Mouse (Mus musculus): ENCODE results near the gene Fam180a. TPM values are rescaled to one million over a fixed set of nuclear protein-coding genes. Genes with fewer than 3 reads are reported as not detected.

The Fam180a gene
- polyA plus RNA-seq, 1 experiment from 2014 or later = 0.37 TPM

DNA sequence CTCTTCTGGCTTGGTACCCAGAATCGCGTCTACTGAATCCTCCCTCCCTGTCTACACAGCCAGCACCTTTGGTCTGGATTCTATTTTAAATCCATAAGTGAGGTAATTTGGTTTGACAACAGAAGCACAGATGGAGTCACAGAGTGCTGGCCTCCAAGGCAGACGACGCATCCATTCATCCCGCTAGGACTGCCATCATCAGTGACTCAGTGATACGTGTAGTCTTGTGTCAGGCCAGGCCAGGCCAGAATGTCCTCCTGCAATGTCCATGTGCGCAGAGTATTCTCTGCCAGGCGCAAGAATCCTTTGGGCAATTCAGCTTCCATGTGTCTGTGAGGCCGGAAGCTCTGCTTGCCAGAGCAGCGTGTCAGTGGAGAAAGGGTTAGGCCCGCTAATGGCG is 4.0 kb upstream of the Fam180a start:
- Histone ChIP-seq H3K36me3 (ENCODE audit: control insufficient read depth, insufficient read depth) (no peaks in the 10 kb centered on the region), H3K9ac (ENCODE audit: low read depth, low read length) (no peak overlapping the region), H3K9me3 (replicated peaks; ENCODE audit: control insufficient read depth, low read length) (no peaks in the 10 kb centered on the region), H3K4me3 (ENCODE audit: low read depth, low read length) (no peak overlapping the region), H3K4me2 (ENCODE audit: low read depth, low read length) (no peak overlapping the region), H3K27ac (ENCODE audit: low read length) (no peak overlapping the region), H3K27me3 (ENCODE audit: control insufficient read depth, insufficient read depth, low read depth, low read length) (no peaks in the 10 kb centered on the region), H3K4me1 (ENCODE audit: control insufficient read depth, low read depth, low read length) (peaks cover under 1% of the 10 kb centered on the region)
- ATAC-seq (ENCODE audit: low read depth) = no peak
- WGBS (ENCODE audit: insufficient replicate concordance) = 84% methylated on average over 12 of the region's 12 CpGs

DNA sequence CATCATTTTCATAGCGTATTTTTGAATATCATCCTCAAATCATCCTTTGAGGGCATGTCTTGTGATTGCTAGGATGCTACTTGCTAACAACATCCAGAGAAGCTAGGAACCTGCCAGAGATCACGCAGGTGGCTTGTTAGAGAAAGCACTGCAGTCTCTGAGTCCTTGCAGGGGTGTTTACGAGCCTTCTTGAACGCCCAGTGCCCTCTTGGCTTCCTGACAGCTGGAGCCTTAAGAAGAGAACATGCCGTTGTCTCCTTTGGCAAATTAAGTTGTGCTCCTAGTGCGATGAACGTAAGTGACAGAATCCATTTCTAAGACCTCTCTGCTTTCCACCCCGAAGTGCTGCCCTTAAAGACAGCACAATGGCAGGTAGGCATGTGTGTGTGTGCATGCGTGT is 1.6 kb downstream of the Fam180a start:
- Histone ChIP-seq H3K27ac (ENCODE audit: low read length) (no peak overlapping the region), H3K4me3 (ENCODE audit: low read depth, low read length) (no peak overlapping the region), H3K9me3 (replicated peaks; ENCODE audit: control insufficient read depth, low read length) (no peaks in the 10 kb centered on the region), H3K9ac (ENCODE audit: low read depth, low read length) (no peak overlapping the region), H3K4me1 (ENCODE audit: control insufficient read depth, low read depth, low read length) (0 out of 2 replicates have a peak, but pooled peaks cover 2% of the 10 kb centered on the region), H3K4me2 (ENCODE audit: low read depth, low read length) (no peak overlapping the region), H3K36me3 (ENCODE audit: control insufficient read depth, insufficient read depth) (no peaks in the 10 kb centered on the region), H3K27me3 (ENCODE audit: control insufficient read depth, insufficient read depth, low read depth, low read length) (no peaks in the 10 kb centered on the region)
- ATAC-seq (ENCODE audit: low read depth) = no peak
- 62% methylated on average over 9 of the region's 9 CpGs for WGBS (ENCODE audit: insufficient replicate concordance)

DNA sequence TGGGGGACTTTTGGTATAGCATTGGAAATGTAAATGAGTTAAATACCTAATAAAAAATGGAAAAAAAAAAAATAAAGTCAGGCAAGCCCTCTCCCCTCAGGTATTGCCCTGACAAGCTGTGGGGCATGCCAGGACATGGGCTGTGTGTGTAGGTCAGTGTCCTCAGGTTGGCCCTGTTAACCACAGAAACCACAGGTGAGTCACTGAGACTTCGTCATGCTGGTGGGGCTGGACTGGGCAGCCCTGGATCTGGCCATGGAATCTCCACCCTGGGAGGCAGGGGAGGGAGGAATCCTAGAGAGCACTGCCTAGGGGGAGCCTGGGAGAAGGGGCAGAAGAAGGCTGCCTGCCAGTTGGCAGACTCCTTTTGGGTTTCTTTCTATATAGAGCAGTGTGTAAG is 2.9 kb downstream of the Fam180a start:
- Histone ChIP-seq H3K4me1 (ENCODE audit: control insufficient read depth, low read depth, low read length) (0 out of 2 replicates have a peak, but pooled peaks cover 2% of the 10 kb centered on the region), H3K27me3 (ENCODE audit: control insufficient read depth, insufficient read depth, low read depth, low read length) (no peaks in the 10 kb centered on the region), H3K9me3 (replicated peaks; ENCODE audit: control insufficient read depth, low read length) (no peaks in the 10 kb centered on the region), H3K27ac (ENCODE audit: low read length) (no peak overlapping the region), H3K4me2 (ENCODE audit: low read depth, low read length) (no peak overlapping the region), H3K9ac (ENCODE audit: low read depth, low read length) (no peak overlapping the region), H3K4me3 (ENCODE audit: low read depth, low read length) (no peak overlapping the region), H3K36me3 (ENCODE audit: control insufficient read depth, insufficient read depth) (no peaks in the 10 kb centered on the region)
- no peak for ATAC-seq (ENCODE audit: low read depth)
- WGBS (ENCODE audit: insufficient replicate concordance) = 32% methylated on average over 1 of the region's 1 CpGs

DNA sequence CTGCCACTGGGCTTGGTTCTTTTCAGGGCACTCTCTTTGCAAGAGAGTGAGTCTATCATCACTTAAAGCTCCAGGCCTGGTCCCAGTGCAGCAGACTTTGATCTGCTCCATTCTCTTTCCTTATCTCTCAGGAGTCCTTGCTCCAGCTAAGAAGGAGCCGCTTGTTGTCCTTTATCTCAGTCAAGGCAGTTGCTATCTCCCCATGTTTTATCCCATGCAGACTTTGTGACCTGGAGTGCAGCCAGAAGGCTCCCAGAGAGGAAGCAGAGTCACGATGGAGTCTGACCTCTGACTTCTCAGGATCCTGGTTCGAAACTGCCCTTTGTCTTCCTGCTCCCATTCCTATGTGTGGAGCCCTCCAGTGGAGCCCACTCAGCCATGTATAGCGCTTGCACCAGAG is 4.8 kb downstream of the Fam180a start:
- no peaks in the 10 kb centered on the region for H3K36me3 ChIP-seq (ENCODE audit: control insufficient read depth, insufficient read depth)
- no peak overlapping the region for H3K9ac ChIP-seq (ENCODE audit: low read depth, low read length)
- ATAC-seq (ENCODE audit: low read depth) = peak; percentile 63
- H3K4me3 ChIP-seq (ENCODE audit: low read depth, low read length) = no peak overlapping the region
- no peak overlapping the region for H3K4me2 ChIP-seq (ENCODE audit: low read depth, low read length)
- 0 out of 2 replicates have a peak, but pooled peaks cover 2% of the 10 kb centered on the region for H3K4me1 ChIP-seq (ENCODE audit: control insufficient read depth, low read depth, low read length)
- H3K27me3 ChIP-seq (ENCODE audit: control insufficient read depth, insufficient read depth, low read depth, low read length) = no peaks in the 10 kb centered on the region
- no peaks in the 10 kb centered on the region for H3K9me3 ChIP-seq (replicated peaks; ENCODE audit: control insufficient read depth, low read length)
- H3K27ac ChIP-seq (ENCODE audit: low read length) = no peak overlapping the region
- WGBS (ENCODE audit: insufficient replicate concordance) = 39% methylated on average over 4 of the region's 4 CpGs

DNA sequence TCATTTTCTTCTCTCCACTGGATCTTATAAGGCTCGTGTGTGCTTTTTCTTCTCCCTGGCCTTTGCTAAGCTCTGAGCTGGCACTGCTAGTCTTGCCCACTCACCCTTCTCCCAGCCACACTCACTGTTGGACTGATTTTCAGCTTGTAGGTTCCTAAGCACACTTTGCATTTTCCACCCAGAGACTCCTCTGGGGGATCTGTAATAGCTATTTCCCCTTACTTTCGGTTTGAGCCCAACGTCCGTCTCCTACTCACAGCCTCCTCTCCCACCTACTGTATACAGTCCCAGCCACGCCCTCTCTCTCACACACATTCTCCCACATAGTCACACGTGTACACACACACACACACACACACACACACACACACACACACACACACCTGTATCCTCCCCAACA is 6.1 kb downstream of the Fam180a start:
- no peaks in the 10 kb centered on the region for H3K36me3 ChIP-seq (ENCODE audit: control insufficient read depth, insufficient read depth)
- H3K4me3 ChIP-seq (ENCODE audit: low read depth, low read length) = no peak overlapping the region
- H3K9ac ChIP-seq (ENCODE audit: low read depth, low read length) = no peak overlapping the region
- H3K4me1 ChIP-seq (ENCODE audit: control insufficient read depth, low read depth, low read length) = 0 out of 2 replicates have a peak, but pooled peaks cover 2% of the 10 kb centered on the region
- no peaks in the 10 kb centered on the region for H3K9me3 ChIP-seq (replicated peaks; ENCODE audit: control insufficient read depth, low read length)
- H3K4me2 ChIP-seq (ENCODE audit: low read depth, low read length) = no peak overlapping the region
- no peak for ATAC-seq (ENCODE audit: low read depth)
- WGBS (ENCODE audit: insufficient replicate concordance) = 69% methylated on average over 6 of the region's 6 CpGs
- H3K27me3 ChIP-seq (ENCODE audit: control insufficient read depth, insufficient read depth, low read depth, low read length) = no peaks in the 10 kb centered on the region
- no peak overlapping the region for H3K27ac ChIP-seq (ENCODE audit: low read length)

DNA sequence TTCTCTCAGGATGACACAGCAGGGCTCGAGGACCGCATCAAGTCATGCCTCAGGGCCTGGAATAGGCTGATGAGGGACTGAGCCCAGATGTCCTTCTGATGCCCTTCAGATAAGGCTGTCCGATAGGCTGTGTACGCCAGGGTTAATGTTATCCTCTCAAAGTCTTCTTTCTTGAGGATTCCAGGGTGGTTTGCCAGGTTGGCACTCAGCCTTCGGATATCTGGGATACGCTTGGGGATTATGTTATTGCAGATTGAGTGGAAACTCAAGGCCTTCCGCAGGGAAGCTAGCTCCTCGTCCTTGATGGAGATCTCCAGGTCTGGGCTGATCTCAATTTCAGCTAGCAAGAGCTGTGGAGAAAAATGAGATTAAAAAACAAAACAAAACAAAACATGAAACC is 12.4 kb downstream of the Fam180a start:
- Histone ChIP-seq H3K9me3 (replicated peaks; ENCODE audit: control insufficient read depth, low read length) (no peaks in the 10 kb centered on the region), H3K4me2 (ENCODE audit: low read depth, low read length) (no peak overlapping the region), H3K4me3 (ENCODE audit: low read depth, low read length) (no peak overlapping the region), H3K27me3 (ENCODE audit: control insufficient read depth, insufficient read depth, low read depth, low read length) (no peaks in the 10 kb centered on the region), H3K27ac (ENCODE audit: low read length) (no peak overlapping the region), H3K36me3 (ENCODE audit: control insufficient read depth, insufficient read depth) (no peaks in the 10 kb centered on the region), H3K9ac (ENCODE audit: low read depth, low read length) (no peak overlapping the region), H3K4me1 (ENCODE audit: control insufficient read depth, low read depth, low read length) (no peaks in the 10 kb centered on the region)
- WGBS (ENCODE audit: insufficient replicate concordance) = 62% methylated on average over 8 of the region's 8 CpGs
- no peak for ATAC-seq (ENCODE audit: low read depth)

DNA sequence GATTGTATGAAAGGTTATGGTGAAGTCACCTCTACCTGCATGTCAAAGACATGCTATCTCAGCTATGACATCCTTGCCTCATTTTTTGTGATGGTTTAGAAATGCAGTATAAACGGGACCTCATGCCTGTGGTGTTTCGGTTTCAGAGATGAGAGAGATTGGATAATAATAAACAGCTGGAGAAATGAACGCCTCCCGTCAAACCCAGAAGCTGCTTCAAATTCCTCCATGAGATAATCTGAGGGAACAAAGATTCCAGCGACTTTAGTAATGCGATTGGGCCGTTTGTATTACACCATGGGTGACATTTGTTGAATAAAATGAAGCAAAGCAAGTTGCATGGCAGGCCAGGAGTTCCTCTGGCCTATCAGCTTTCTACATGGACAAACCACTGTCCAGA is 16.5 kb downstream of the Fam180a start:
- H3K4me3 ChIP-seq (ENCODE audit: low read depth, low read length) = no peak overlapping the region

DNA sequence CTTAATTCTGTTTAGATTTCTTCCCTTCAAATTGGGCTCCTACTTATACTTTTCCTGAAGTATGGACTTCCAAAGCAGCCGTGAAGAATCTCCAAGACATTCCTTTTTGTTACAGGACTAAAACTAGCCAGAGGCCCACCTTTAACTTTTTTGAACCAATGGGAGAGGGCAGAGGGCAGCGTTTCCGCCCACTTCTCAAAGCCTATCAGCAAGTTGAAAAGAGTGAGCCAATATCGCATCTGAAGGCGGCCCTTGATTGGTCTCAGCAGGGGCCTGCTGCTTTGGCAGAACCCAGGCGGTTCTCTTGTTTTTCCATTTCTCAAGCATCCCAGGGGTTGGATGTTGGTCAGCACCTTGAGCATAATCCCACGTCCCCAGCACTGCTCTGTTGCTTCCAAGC is 17.9 kb downstream of the Fam180a start, which contains the start of gene Slc13a4:
Gene Slc13a4 (minus strand): TSS at position 95 of the 400 bp plus-strand sequence.
- no peaks in the 10 kb centered on the region for H3K4me1 ChIP-seq (ENCODE audit: control insufficient read depth, low read depth, low read length)
- no peak within 1 kb of the TSS for H3K9ac ChIP-seq (ENCODE audit: low read depth, low read length)
- H3K27ac ChIP-seq (ENCODE audit: low read length) = no peak within 1 kb of the TSS
- H3K36me3 ChIP-seq (ENCODE audit: control insufficient read depth, insufficient read depth) = no peaks in the 10 kb centered on the region
- H3K27me3 ChIP-seq (ENCODE audit: control insufficient read depth, insufficient read depth, low read depth, low read length) = no peaks in the 10 kb centered on the region
- H3K9me3 ChIP-seq (replicated peaks; ENCODE audit: control insufficient read depth, low read length) = no peaks in the 10 kb centered on the region
- H3K4me3 ChIP-seq (ENCODE audit: low read depth, low read length) = no peak within 1 kb of the TSS
- no peak within 1 kb of the TSS for H3K4me2 ChIP-seq (ENCODE audit: low read depth, low read length)
- 44% methylated on average over 7 of the region's 7 CpGs for WGBS (ENCODE audit: insufficient replicate concordance)
- no peak for ATAC-seq (ENCODE audit: low read depth)

More for the DNA sequence above, 16.5 kb downstream of the Fam180a start:
- Histone ChIP-seq H3K9me3 (replicated peaks; ENCODE audit: control insufficient read depth, low read length) (no peaks in the 10 kb centered on the region), H3K27me3 (ENCODE audit: control insufficient read depth, insufficient read depth, low read depth, low read length) (no peaks in the 10 kb centered on the region), H3K36me3 (ENCODE audit: control insufficient read depth, insufficient read depth) (no peaks in the 10 kb centered on the region), H3K4me2 (ENCODE audit: low read depth, low read length) (no peak overlapping the region), H3K9ac (ENCODE audit: low read depth, low read length) (no peak overlapping the region), H3K27ac (ENCODE audit: low read length) (no peak overlapping the region), H3K4me1 (ENCODE audit: control insufficient read depth, low read depth, low read length) (no peaks in the 10 kb centered on the region)
- WGBS (ENCODE audit: insufficient replicate concordance) = 63% methylated on average over 7 of the region's 7 CpGs
- ATAC-seq (ENCODE audit: low read depth) = no peak

DNA sequence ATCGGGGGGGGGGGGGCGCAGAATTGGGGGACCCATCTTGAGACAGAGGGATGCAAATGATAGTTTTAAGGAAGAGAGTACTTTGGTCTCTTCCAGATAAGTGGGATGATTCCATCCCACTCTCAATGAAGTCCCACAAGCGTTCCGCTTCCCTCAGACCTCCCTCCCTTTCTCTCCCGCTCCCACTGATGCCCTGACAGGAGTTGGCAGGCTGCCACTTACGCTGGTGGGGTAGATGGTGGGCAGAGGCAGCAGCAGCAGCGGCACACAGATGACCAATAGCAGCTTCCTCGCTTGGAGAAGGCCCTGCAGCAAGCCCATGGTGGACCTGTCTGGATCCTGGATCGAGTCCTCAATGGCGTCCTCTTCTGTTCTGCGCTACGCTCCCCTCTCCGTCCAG is 18.8 kb downstream of the Fam180a start:
- Histone ChIP-seq H3K4me3 (ENCODE audit: low read depth, low read length) (no peak overlapping the region), H3K36me3 (ENCODE audit: control insufficient read depth, insufficient read depth) (no peaks in the 10 kb centered on the region), H3K27ac (ENCODE audit: low read length) (no peak overlapping the region), H3K4me2 (ENCODE audit: low read depth, low read length) (no peak overlapping the region), H3K9me3 (replicated peaks; ENCODE audit: control insufficient read depth, low read length) (no peaks in the 10 kb centered on the region), H3K9ac (ENCODE audit: low read depth, low read length) (no peak overlapping the region), H3K4me1 (ENCODE audit: control insufficient read depth, low read depth, low read length) (no peaks in the 10 kb centered on the region), H3K27me3 (ENCODE audit: control insufficient read depth, insufficient read depth, low read depth, low read length) (no peaks in the 10 kb centered on the region)
- no peak for ATAC-seq (ENCODE audit: low read depth)
- WGBS (ENCODE audit: insufficient replicate concordance) = 74% methylated on average over 13 of the region's 13 CpGs

Measured in liver, embryonic 16.5 days (tissue).